Mouse (Mus musculus) forebrain, embryonic 14.5 days (tissue): ENCODE data around the gene Sparcl1. TPM values are rescaled to one million over a fixed set of nuclear protein-coding genes. Genes with fewer than 3 reads are reported as not detected.
A peak's percentile ranks its signal among the peaks of the same experiment; 100 is the strongest.

Source experiments
- ATAC-seq: fragments of 200-750 bp; cut with Nextera tagmentation; 2 replicates; pipeline ENCODE4 v1.8.0; 2017; ENCODE audit warnings: mild to moderate bottlenecking, moderate library complexity
- DNase-seq: peaks from one replicate; pipeline ENCODE4 v3.0.0-alpha.2; 2015; ENCODE audit warnings: low spot score
- H3K27ac ChIP-seq: fragments of 300-500 bp; sonication (generic); 2 replicates; pipeline ENCODE4 v1.5.1; 2014; ENCODE audit warnings: low read depth, mild to moderate bottlenecking, control low read depth, low read length, moderate library complexity
- H3K27me3 ChIP-seq: fragments of 300-500 bp; sonication (generic); replicated peaks from 2 replicates; pipeline ENCODE4 v1.6.1; 2014; ENCODE audit warnings: low read length, control low read depth, mixed read lengths; ENCODE audit not compliant: control insufficient read depth, insufficient read depth
- H3K36me3 ChIP-seq: fragments of 300-500 bp; sonication (generic); 2 replicates; pipeline ENCODE4 v1.6.1; 2014; ENCODE audit warnings: low read length, control low read depth; ENCODE audit not compliant: control insufficient read depth, insufficient read depth
- H3K4me1 ChIP-seq: fragments of 300-500 bp; sonication (generic); 2 replicates; pipeline ENCODE4 v1.6.1; 2014; ENCODE audit warnings: antibody characterized with exemption, low read length, control low read depth; ENCODE audit not compliant: control insufficient read depth, insufficient read depth
- H3K4me2 ChIP-seq: fragments of 300-500 bp; sonication (generic); 2 replicates; pipeline ENCODE4 v1.6.1; 2014; ENCODE audit warnings: mild to moderate bottlenecking, control low read depth, low read length
- H3K4me3 ChIP-seq: fragments of 300-500 bp; sonication (generic); 2 replicates; pipeline ENCODE4 v1.5.1; 2014; ENCODE audit warnings: low read depth, low read length, control low read depth
- H3K9ac ChIP-seq: fragments of 300-500 bp; sonication (generic); 2 replicates; pipeline ENCODE4 v1.6.1; 2014; ENCODE audit warnings: mild to moderate bottlenecking, low read length, control low read depth, moderate library complexity
- H3K9me3 ChIP-seq: fragments of 300-500 bp; sonication (generic); replicated peaks from 2 replicates; pipeline ENCODE4 v1.6.1; 2016; ENCODE audit warnings: low read length, control low read depth, mixed read lengths; ENCODE audit not compliant: control insufficient read depth
- WGBS: fragments of 180-500 bp; shearing (Covaris S2); extraction: QIAGEN DNeasy Blood & Tissue Kit; methylation state at CpG from one replicate; pipeline ENCODE4 v1.1.7; 2014; 5-methylcytosine and 5-hydroxymethylcytosine counted together
- polyA plus RNA-seq: library from polyadenylated mRNA; unstranded; fragments of >200 nt; fragmentation: Nextera tagmentation; extraction: Ambion mirVana; gene quantifications from 2 replicates; pipeline ENCODE4 v1.2.1, GENCODE M21; 2014

Sparcl1 gene
- polyA plus RNA-seq, 1 experiment from 2014 or later, result 70.4 TPM

DNA sequence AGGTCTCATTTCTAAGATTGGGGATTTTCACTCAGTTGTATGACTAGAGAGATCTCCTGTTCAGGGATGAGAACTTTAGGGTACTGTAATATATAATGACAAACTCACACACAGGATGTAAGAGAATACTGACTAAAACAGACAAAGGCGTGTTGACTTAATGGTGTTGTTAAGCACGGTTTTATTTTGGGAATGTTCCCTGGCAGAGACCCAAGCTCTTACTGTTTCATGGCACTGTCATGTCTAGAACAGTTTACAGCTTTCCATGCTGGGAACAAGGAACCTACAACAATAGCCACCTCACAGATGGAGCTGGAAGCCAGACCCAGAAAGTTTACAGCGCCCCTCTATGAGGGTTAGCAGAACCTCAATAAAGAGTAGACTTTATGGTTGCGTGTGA is 2.4 kb upstream of the Sparcl1 start:
- Histone ChIP-seq H3K36me3 (no peaks in the 10 kb centered on the region), H3K9ac (no peak overlapping the region), H3K9me3 (no peaks in the 10 kb centered on the region), H3K4me1 (peaks cover 30% of the 10 kb centered on the region), H3K27ac (no peak overlapping the region), H3K4me3 (no peak overlapping the region), H3K4me2 (no peak overlapping the region), H3K27me3 (no peaks in the 10 kb centered on the region)
- 84% methylated on average over 4 of the region's 4 CpGs for WGBS
- no peak for DNase-seq
- ATAC-seq, result no peak

DNA sequence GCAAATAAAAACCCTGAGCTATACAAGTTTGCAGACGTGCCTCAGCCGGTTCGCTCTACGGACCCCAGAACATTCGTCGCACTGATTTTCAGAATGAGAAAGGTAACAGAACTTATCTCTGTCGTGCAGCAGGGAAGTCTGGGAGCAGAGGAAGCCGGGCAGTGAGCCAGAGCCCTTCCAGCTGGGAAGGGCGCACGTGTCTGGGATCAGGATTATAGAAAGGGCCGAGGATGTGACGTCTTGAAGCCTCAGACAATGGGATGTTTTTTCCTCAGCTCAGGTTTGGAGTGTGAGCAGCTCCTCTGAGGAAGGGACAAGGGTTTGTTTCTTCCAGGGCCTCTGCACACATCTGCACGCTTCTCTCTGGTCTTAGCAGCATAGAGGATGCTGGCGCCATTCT is 1.6 kb upstream of the Sparcl1 start:
- Histone ChIP-seq H3K4me3 (no peak overlapping the region), H3K27me3 (no peaks in the 10 kb centered on the region), H3K27ac (no peak overlapping the region), H3K9me3 (no peaks in the 10 kb centered on the region), H3K36me3 (no peaks in the 10 kb centered on the region), H3K4me1 (peaks cover 38% of the 10 kb centered on the region), H3K4me2 (no peak overlapping the region), H3K9ac (no peak overlapping the region)
- peak; percentile 62 for DNase-seq
- no peak for ATAC-seq
- WGBS, result 60% methylated on average over 14 of the region's 14 CpGs

DNA sequence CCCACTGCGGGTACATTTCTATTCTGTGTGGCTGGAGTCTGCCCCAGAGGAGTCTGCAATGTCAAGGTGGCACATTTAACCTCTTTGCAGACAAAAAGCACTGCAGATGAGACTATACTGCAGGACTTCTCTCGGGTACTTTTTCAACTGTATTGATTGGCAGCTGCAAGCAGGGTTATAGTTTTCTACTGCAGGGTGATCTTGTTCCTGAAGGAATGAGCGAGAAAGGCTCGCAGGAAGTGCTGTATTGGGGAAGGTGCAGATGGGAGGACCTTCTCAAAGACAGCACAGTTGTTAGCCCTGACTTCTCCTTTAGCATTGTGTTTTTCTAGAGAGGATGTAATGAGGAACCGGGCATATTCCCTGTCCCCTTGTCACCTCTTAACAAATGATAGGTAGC is 1.0 kb downstream of the Sparcl1 start:
- WGBS, result 25% methylated on average over 5 of the region's 5 CpGs

DNA sequence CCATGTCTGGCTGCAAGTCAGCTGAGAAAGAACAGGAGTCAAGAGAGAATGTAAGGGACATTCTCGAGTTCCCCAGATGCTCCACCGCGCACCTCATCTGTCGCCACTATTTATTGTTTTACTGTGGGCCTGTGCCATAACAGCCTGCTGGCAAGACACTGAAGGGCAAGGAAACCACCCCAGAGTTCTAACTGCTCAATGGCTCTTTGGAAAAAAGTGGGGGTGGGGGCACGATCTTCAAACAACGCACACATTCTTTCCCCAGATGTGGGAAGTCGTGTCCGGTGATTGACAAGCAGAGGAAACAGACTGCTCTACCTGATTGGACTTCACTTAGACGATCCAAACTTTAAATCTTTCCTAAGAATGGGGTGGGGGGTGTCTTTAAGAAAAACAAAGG is 1.5 kb downstream of the Sparcl1 start:
- peaks cover 56% of the 10 kb centered on the region for H3K4me1 ChIP-seq
- H3K4me3 ChIP-seq, result no peak overlapping the region
- H3K9me3 ChIP-seq, result no peaks in the 10 kb centered on the region
- WGBS, result 11% methylated on average over 9 of the region's 9 CpGs
- no peaks in the 10 kb centered on the region for H3K36me3 ChIP-seq
- H3K27ac ChIP-seq, result no peak overlapping the region
- ATAC-seq, result no peak
- no peak overlapping the region for H3K9ac ChIP-seq
- peak overlapping the region; percentile 4; the same call in 1 of the 2 replicates for H3K4me2 ChIP-seq
- DNase-seq, result no peak
- H3K27me3 ChIP-seq, result no peaks in the 10 kb centered on the region

More for the DNA sequence above, 1.0 kb downstream of the Sparcl1 start:
- no peak overlapping the region for H3K9ac ChIP-seq
- H3K27ac ChIP-seq, result peak overlapping the region; percentile 17; the same call in 1 of the 2 replicates
- ATAC-seq (no peak), DNase-seq (no peak)
- H3K27me3 ChIP-seq, result no peaks in the 10 kb centered on the region
- H3K9me3 ChIP-seq, result no peaks in the 10 kb centered on the region
- peaks cover 56% of the 10 kb centered on the region for H3K4me1 ChIP-seq
- H3K4me3 ChIP-seq, result no peak overlapping the region
- no peaks in the 10 kb centered on the region for H3K36me3 ChIP-seq
- H3K4me2 ChIP-seq, result peak overlapping the region; percentile 33; the same call in 1 of the 2 replicates

DNA sequence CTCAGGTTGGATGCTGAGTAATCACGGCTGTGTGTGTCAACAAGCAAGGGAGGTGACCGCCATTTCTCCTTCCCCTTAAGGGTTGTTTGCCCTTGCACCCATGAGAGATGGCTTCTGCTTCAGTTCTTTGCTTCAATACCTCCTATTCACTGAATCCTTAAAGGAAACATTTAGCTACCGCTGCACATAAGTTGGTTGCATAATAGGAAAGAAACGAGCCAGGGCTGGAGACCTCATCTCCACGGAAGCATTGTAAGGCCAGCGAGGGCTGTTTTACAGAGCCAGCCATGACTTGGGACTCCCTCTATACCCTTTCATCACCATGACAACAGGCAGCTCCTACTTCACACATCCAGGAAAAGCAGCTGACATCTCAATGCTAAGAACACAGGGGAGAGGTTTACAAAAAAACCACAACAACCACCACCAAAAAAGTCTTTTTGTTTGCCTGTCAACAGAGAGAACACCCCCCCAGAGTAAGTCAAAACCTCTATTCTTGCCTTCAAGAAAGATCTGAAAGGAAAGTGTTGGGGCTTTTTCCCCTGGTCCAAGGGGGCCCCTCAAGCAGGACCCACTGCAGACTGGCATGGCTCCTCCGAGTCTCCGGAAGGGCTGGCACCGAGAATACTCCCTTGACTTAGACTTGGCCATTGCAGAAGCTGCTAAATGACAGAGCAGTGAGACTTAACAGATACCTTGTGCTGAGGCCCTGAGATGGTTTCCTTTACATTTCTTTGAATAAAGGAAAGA is 3.2 kb downstream of the Sparcl1 start:
- H3K4me2 ChIP-seq, result peak overlapping the region; percentile 30
- H3K4me1 ChIP-seq, result peaks cover 56% of the 10 kb centered on the region
- no peaks in the 10 kb centered on the region for H3K9me3 ChIP-seq
- peak overlapping the region; percentile 45 for H3K27ac ChIP-seq
- H3K4me3 ChIP-seq, result no peak overlapping the region
- H3K27me3 ChIP-seq, result no peaks in the 10 kb centered on the region
- ATAC-seq (peak; percentile 85), DNase-seq (peak; percentile 96)
- 2% methylated on average over 9 of the region's 9 CpGs for WGBS
- H3K36me3 ChIP-seq, result no peaks in the 10 kb centered on the region
- peak overlapping the region; percentile 29; the same call in 1 of the 2 replicates for H3K9ac ChIP-seq

DNA sequence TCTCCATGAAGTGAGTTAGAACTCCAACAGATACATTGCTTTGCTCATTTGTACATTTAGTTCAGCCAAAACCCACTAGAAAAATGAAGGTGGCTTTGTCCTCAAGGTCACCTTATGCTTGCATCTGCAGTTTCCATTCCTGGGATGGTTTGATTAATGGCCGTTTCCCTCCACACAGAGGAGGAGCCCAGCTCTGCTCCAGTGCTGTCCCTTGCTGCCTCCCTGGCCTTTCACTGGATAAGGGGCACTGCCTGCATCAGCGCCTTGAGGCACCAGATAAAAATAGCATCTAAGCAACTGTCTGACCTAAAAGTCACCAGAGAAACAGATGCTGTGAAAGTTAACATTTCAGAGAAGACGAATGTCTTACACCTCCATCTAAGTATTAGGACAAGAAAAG is 4.0 kb downstream of the Sparcl1 start:
- Histone ChIP-seq H3K27ac (peak overlapping the region; percentile 61), H3K4me3 (no peak overlapping the region), H3K36me3 (no peaks in the 10 kb centered on the region), H3K4me1 (peaks cover 52% of the 10 kb centered on the region), H3K9me3 (no peaks in the 10 kb centered on the region), H3K27me3 (no peaks in the 10 kb centered on the region), H3K9ac (no peak overlapping the region), H3K4me2 (peak overlapping the region; percentile 48)
- ATAC-seq, result no peak
- no peak for DNase-seq
- 37% methylated on average over 3 of the region's 3 CpGs for WGBS

DNA sequence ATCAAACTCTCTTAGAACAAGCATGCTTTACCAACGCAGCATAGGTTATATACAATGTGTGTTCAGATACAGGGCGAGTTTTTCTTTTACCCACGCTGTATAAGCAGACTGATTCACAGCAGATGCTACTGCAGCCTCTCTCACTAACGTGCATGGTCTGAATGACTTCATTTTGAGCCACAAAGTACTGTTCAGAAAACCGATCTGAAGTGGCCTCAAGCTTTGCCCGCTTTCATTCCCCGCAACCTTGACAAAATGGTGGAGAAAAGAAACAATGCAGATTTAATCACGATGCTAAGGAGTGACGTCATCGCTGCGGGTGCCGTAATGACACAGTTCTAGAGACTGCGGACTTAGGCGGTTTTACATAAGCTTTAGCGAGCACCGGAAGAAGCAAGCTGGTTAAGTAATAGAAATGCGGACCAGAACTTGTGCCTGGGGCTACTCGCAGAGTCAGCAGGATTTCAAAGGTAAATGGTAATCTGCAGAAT is 4.6 kb downstream of the Sparcl1 start:
- H3K4me1 ChIP-seq, result peaks cover 51% of the 10 kb centered on the region
- peak overlapping the region; percentile 48 for H3K4me2 ChIP-seq
- peak overlapping the region; percentile 17 for H3K4me3 ChIP-seq
- DNase-seq (peak; percentile 91), ATAC-seq (peak; percentile 43)
- no peaks in the 10 kb centered on the region for H3K36me3 ChIP-seq
- WGBS, result 3% methylated on average over 18 of the region's 18 CpGs
- H3K27me3 ChIP-seq, result no peaks in the 10 kb centered on the region
- H3K27ac ChIP-seq, result peak overlapping the region; percentile 61
- peak overlapping the region; percentile 52 for H3K9ac ChIP-seq
- no peaks in the 10 kb centered on the region for H3K9me3 ChIP-seq

DNA sequence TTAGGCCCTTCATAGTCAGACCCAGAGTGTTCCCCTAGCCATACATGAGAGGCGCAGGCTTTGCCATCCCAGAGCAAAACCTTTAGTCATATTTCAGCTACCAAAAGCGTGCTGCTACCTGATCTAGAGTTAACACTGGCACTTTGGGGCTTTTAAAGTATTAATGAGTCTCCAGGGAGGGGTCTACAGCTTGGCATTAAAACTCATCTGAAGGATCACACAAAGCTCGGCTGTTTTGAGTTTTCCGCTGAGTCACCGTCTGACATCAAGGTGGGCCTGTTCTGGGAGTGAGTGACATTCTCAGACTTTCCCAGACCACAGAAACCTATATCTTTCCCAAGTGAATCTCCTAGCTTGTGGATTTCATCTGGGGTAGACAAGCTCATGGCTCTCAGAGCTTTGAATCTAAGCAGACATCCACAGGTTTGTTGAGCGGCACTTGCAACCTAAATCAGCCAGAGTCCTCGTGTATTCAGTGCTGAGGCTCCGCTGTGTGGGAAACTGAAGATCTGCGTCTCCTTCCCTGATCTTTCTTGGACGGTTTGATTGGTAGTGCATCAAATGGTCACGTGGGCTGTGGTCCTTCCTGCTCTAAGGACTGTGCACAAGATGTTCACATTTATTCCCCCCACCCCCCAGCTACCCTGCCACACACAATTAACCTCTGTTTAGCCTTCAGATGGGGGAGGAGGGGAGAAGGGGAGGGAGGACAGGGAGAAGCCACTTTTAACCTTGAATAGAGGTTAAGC is 5.2 kb downstream of the Sparcl1 start:
- Histone ChIP-seq H3K9ac (peak overlapping the region; percentile 52), H3K36me3 (no peaks in the 10 kb centered on the region), H3K27me3 (no peaks in the 10 kb centered on the region), H3K4me1 (peaks cover 45% of the 10 kb centered on the region), H3K4me3 (peak overlapping the region; percentile 17; the same call in 1 of the 2 replicates), H3K27ac (peak overlapping the region; percentile 61), H3K9me3 (no peaks in the 10 kb centered on the region), H3K4me2 (peak overlapping the region; percentile 48)
- peak; percentile 30 for ATAC-seq
- 46% methylated on average over 11 of the region's 11 CpGs for WGBS
- peak; percentile 41 for DNase-seq
